Mouse (Mus musculus) cerebellum, postnatal 25 days (tissue): ENCODE data around the gene 2410131K14Rik.

Source experiments
- DNase-seq, 2 experiments: peaks; one replicate each; pipeline ENCODE4 v3.0.0; 2021; ENCODE audit warnings: mixed read lengths in 2 of 2

Gene 2410131K14Rik

DNA sequence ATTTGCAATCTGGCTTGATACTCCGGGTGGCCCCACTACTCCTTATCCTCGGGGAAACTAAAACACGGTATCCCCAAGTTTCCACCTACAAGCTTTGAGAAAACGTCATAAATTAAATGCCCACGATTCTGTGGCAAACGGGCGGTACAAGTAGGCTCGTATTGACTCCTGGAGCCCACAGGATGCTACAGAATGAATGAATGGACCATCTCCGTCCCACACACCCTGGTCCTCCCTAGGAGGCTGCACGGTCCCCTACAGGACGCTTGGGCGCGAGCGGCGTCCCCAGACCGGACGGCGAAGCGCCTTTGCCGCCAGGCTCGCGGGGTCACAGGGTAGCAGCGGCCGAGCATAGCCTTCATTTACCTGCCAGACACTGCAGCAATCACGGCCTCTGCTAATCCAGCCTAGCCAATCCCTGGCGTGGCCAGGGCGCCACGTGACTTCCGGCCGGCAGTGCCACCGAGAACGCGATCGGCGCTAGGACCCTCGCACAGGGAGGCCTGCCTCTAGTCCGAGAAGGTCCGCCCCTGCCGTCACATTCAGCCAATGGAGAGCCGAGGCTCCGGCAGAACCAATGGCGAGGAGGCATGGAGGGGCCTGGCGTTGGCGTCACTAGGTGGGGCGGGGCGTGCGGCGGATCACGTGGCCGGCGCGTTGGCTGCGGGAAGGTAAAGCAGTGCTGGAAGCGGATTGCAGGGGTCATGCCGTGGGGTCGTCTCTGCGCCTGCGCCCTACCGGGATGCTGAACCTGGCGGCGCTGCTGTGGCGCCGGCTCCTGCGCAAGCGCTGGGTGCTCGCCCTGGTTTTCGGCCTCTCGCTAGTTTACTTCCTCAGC lies at the start of gene 2410131K14Rik, which contains the start of gene Rnft2:
Gene 2410131K14Rik (plus strand): TSS at position 622 of the 838 bp plus-strand sequence.
Gene Rnft2 (minus strand): TSS at position 511 of the 838 bp plus-strand sequence.
- peak; percentile 99 to 100 for DNase-seq

DNA sequence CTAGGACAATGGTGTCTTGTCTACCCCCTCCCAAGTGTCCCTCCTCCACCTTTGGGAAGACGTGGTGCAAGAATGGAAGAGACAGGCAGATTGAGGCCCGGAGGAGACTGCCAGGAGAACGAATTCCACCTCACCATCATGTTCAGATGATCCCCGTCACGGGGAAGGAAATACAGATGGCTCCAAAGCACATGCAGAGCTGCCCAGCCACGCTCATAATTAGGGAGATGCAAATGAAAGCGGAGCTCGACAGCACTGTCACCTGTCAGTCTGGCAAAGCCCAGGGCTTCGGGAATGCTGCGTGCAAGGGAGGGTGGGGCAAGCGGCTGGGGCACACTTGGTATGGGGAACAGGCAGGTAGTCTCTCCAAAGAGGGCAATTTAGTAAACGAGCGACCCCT lies 47.6 kb upstream of the 2410131K14Rik start:
- no peak for DNase-seq

DNA sequence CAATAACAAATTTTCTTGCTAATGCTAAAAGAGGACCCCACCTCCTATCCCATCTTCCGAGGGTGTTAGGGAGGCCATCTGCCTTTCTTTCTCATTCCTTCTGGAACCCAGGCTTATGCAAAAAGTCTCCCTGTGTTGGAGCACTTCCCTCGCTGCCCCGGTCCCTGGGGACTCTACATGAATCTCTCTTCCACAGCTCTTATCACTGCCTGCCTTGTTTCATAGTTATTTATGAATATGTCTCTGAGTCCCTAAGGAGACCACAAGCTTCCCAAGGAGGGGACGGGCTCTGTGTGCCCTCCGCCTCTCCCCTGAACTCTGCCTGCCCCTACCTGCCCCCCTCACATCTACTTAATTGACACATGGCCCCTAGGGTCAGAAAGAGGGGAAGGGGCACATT lies 45.4 kb upstream of the 2410131K14Rik start:
- no peak for DNase-seq

DNA sequence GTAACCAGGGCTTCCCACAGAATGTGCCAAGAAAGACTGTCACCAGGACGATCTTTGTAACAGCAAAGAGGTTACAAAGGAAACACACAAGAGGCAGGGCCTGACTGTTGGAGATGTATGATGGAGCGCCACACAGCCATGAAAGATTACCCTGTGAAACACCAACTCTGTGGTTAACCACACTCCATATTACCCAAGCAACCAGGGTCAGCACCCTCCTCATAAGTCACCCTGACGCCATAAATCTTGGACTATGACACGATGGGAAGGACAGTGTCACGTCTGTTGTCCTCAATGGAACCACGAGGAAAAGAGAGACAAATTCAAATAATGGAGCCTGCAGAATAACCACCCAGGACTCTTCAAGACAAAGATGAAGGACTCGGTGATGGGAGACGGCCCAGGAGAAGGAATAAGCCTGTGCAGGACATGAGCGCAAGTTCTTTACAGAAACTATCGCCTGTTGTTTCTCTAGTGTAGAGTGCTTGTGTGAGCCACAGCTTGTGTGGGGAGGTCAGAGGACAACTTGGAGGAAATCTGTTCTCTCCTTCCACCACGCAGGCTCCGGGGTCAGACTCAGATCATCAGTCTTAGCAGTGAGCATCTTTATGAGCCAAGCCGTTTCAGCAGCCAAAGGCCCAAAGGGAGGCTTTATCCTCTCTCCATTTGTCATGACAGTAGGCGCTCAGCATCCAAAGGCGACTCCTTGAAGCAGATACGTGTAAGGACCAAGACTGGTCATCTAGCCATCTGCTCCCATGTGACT lies 40.2 kb upstream of the 2410131K14Rik start:
- DNase-seq = no peak

DNA sequence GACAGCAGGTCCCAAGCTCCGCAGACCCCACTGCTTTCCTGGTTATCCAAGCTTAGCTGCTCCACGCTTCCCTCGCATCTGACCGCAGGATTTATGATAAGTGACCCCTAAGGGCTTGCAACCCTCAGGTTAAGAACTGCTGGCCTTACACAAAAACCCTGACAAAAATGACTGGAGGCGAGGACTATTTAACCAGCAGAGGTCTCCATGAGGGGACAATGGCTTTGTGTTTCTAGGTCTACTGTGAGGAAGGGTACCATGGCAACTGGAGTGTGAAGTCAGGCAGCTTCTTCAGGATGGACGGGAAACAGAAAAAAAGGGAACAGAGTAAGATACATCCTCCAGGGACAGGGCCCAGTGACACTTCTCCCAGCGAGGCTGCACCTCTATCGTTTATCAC lies 39.2 kb upstream of the 2410131K14Rik start:
- no peak for DNase-seq

DNA sequence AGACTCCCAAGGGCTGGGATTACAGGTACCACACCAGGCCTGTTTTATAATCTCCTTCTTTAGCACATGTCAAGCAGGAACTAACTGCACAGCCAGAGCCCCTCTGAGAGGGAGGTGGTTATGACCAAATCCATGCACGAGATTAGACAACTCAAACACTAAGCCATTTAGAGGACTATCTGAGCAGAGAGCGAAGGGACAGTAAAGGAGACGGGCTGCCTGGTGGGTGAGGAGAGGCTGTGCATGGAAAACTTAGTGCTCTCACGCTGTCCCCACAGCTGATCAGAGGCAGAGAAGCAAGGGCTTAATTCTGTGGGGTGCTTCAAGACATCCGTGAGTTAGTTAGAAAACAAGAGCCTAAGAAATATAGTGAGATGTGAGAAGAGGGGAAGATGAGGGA lies 31.0 kb upstream of the 2410131K14Rik start:
- DNase-seq = peak; percentile 37 to 53

DNA sequence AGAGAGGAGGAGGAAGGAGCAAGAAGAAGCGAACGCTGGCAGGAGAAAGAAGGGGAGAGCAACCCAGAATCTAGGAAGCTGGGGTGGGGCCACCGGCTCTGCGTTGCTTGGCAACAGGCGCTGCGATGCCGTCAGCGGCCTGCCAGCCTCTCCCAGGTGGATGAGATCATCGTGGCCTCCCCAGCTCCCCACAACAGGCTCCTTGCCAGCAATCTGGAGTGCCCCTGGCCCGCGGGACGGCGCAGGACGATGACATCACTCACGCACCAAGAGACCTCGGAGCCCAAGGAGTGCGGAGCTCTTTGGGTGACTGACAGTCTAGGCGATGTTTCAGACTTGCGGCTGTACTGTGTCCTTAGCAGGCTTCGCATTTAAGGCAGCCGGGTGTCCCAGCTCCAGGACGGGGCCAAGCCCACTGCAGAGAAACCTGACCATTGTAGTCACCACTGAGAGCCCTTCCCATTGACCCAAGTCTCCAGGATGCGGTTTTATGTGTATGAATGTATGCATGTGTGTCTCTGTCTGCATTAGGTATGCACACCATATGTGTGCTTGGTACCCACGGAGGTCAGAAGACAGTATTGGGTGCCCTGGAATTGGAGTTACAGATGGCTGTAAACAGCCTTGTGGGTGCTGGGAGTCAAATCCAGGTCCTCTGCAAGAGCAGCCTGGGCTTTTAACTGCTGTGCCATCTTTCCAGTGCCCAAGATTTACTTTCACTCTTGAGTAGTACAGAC lies 30.4 kb upstream of the 2410131K14Rik start:
- DNase-seq = peak; percentile 96 to 97

DNA sequence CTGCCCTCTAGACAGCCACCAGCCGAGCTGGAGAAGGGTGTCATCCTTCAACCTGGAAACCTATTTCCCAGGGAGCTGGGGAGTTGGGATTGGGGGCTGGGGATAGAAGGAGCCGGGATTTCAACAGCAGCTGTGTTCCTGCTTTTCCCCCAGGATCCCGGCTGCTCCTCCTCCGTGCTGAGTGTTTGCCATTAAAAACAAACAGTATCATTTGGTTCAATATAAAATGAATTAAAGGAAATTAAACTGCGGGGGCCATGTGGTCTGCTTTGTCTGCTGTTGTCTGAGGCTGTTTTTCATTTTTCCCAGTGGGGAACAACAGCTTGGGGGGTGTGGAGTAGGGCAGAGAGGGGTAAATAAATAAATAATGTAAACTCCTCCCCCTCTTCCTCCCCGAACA lies 27.6 kb upstream of the 2410131K14Rik start:
- DNase-seq = no peak

DNA sequence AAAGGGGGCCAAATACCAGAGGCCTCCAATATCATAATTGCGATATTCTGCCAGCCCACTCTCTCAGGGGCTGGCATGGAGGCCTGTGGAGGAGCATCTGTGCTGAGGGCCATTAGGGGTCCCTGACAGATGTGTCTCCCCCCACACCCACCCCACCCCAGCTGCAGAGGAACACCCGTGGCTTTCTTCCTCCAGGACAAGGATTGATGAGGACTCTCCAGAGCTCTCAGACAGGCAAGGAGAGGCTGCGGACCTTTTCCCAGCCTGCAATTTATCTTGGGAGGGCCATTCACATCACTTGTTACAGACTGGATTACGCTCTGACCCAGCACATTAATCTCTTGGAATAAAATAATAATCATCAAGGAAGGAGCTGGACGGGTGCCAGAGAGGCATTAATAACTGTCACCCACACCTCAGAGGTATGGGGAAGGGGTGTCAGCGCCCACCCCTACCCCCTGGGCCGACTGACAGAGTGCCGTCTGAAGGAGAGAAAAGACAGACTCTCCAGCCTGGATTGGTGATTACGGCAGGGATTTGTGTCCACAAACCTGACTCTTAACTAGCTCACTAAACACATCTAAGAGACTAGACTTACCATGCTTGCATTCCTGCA lies 21.8 kb upstream of the 2410131K14Rik start:
- DNase-seq = no peak

DNA sequence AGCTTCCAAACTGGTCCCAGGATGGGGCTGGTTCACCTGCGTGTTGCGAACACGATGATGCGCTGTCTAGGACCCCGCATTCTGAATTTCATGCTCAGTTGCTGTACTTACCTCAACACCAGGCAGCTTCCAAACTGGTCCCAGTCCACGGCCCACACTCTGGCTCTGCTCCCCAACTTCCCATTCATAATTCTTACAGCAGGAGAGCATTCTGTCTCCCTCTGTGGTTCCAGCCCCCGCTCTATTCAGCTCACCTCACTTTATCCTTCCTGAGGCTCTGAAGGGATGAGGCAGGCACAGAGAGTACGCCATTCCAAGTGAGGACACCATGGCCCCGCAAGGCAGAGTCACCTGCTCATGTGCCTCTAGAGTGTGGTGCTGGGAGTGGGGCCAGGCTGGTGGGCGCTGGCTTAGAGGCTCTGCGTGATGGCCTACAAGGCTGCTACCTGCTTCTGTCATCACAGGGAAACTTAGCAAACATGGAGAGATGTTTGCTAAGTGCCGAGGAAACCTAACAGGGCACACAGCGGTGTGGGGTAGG lies 14.9 kb upstream of the 2410131K14Rik start:
- no peak for DNase-seq

DNA sequence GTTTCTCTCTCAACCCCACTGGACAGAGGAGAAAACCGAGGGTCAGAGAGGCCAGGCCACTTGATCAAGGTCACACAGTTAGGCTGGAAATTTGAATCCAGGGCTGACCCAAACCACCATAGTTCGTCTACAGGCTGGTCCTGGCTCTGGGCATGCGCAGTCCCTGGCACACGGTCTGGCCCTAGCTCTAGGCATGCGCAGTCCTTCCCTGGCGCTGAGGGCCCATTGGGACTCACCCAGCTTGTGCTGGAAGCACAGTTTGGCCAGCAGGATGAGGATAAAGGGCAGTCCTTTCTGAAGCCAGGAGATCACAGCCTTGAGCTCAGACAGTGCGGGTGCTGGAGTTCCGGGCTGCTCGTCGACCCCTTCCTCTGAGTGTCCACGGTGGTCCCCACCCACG lies 8.1 kb upstream of the 2410131K14Rik start:
- peak; percentile 69 to 85 for DNase-seq

DNA sequence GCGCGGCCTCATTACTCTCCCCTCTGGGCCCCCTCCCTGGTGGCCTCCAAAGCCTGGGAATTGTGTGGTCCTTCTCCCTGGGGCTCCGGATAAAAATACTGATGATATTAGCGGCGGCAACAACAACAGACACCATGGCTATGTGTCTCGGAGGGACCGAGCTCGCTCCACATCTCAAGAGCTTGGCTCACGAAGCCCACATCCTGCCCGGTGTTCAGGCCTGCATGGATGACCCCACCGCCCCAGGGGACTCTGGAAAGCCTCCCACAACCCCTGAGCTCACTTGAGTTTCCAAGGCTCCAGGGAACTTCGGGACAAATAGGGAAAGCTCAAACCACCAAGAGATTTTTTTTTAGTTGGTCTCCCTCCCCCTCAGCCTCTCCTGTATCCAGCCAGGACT lies 5.4 kb upstream of the 2410131K14Rik start:
- DNase-seq = no peak

DNA sequence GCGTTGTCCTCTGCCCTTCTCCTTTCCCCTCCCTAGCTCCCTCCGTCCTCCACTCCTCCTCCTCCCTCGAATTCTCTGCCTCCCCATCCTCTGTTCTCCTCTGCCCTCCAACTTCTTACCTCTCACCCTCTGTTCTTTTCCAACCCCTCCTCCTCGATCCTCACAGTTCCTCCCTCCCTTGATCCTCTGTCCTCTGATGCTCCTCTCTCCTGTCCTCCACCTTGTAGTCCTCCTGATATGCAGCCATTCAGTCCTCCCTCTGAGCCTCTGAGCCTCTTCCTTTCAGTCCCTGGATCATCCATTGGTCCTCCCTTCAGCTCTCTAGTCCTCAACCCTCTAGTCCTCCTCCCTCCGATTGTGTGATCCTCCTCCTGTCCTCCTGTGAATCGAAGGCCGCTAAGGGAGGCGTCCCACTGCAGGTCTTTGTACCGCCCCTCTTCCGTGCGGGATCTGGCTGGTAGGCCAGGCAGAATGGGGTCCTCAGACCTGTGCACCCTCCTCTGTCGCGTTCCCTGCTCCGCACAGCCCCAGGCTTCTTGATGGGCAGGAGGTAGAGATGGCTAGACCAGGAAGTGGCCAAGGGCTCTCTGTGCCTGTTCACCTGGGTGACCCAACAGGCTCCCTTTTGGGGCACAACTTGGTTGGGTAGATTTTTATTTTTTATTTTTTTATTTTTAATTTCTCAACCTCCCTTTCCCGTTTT lies 730 bp downstream of the 2410131K14Rik start:
- DNase-seq = peak; percentile 40 to 41

DNA sequence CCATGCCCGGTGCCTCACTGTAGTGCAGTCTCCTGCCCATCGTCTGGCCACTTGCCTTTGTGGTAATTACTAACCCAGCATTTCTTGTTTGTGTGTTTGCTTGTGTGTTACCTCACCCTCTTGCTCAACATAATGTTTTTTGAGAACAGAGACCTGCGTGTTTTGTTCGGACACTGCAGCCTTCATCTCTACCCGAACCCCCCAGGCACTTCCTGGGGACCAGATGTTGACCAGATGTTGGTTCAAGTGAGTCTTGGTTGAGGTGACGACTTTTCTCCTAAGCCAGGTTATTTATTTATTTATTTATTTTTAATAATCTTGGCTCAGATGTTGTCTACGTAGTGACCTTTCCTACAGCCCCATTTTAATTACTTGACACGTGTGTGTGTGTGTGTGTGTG lies 2.4 kb downstream of the 2410131K14Rik start:
- no peak for DNase-seq

DNA sequence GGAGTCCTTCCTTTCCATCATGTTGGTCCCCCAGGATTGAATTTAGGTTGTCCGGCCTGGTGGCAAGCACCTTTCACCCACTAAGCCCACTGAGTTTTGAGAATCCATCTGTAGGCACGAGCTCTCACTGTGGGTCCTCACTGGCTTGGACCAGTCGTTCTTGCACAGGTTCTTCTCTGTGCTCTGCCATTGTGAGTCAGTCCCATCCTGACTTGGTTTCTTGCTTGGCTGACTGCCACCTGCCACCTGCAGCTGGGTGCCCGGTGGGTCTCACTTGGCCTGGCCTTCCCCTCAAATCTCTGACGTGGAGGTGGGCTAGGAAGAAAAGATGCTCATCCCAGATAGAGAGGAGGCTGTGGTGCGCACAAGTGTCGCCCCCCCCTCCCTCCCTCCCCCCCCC lies 6.0 kb downstream of the 2410131K14Rik start:
- peak in 1 of 2 experiments; percentile 36 for DNase-seq

DNA sequence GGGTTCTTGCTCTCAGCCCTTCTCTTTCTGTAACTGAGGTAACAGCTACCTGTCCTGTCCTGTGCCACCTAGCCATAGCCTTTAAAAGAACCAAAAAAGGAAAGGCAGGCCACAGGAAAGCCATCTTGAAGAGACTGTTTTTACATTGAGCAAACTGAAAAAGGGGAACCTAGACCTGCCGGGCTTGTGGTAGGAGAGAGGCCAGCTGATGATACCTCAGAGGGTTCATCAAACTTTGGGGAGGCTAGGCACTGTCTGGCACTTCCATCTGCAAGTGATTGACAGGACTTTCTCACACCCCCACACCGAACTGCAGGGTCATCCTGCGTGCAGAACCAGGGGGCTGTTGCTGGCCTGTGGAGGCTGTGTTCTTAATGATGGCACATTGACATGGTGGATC lies 8.5 kb downstream of the 2410131K14Rik start:
- DNase-seq = no peak

DNA sequence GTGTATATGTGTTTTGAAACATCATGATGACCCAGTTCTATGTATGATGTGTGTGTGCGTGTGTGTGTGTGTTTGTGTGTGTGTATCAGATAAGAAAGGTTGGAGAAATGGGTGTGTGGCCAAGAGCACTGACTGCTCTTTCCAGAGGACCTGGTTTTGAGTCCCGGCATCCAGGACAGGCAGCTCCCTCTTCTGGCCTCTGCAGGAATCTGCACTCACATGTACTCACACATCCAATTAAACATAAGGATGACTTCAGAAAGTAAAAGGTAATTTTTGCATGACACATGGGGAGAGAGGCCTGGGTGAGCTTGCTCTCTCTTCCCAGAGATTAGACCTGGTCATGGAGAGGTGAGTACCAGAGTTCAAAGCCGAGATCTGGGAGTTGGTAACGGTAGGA lies 12.0 kb downstream of the 2410131K14Rik start:
- no peak for DNase-seq

DNA sequence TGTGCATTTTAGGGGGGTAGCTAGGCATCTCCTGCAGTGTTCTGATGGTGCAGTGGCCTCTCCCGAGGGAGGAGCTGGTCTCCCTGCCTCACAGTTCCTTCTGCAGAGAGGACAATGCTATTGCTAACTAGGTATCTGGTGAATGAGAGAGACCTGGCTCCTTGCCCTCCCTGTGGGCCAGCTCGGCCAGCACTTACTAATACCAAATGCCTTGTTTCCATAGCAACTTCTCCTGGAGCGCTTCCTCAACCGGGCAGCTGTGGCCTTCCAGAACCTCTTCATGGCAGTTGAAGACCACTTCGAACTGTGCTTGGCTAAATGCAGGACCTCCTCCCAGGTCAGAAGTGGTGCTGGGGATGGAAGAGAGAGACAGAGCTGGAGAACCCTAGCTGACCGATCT lies 14.1 kb downstream of the 2410131K14Rik start:
- peak; percentile 74 to 82 for DNase-seq

DNA sequence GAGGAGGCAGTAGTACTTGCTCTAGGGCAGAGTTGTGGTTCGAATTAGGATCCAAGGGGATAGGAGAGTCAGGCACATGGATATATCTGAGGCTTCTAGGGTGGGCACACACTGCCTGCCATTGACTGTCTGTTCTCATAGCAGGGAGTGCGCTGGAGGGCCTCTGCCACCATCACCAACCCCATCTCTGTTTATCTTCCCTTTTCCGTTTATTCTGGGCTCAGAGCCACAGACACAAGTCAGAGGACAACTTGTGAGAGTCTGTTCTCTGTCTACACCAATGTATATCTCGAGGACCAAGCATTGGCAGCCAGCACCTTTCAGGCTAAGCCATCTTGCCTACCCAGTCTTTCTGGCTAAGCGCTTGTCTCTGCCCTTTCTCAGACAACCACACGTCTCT lies 14.6 kb downstream of the 2410131K14Rik start:
- no peak for DNase-seq

DNA sequence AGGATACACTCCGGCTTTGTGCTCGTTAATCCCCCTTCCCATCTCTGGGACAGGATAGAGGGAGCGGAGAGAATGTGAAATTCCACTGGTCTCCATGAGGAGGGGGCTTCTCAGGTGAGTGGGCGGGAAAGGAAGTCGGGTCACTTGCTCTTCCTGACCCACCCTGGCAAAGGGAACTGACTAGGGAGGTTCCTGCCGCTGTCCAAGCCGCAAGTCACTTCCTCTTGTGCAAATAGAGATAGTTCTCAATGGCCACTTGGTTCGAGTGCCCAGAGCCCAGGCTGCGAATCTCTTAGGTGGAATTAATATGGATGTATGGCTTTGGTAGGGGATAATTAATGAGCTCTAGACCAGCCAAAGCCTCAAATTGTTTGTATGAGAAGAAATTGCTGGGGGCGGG lies 15.0 kb downstream of the 2410131K14Rik start:
- no peak for DNase-seq

DNA sequence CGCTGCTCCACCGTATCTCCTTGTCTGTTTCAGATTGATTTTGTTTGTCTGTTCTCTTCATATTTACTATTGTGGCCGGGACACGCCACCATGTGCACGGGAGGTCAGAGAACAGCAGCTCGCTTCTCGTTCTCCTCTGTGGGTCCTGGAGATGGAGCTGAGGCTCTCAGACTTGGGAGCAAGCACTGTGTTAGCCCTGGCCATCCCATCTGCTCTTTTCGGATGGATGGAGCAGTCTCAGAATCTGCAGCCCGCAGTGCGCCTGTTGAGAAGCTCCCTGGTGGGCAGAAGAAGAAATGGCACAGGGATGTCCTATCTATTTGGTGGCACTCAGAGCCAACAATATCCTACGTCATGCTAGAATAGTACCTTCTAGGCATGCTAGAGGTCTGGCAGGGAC lies 15.6 kb downstream of the 2410131K14Rik start:
- peak; percentile 64 to 67 for DNase-seq

DNA sequence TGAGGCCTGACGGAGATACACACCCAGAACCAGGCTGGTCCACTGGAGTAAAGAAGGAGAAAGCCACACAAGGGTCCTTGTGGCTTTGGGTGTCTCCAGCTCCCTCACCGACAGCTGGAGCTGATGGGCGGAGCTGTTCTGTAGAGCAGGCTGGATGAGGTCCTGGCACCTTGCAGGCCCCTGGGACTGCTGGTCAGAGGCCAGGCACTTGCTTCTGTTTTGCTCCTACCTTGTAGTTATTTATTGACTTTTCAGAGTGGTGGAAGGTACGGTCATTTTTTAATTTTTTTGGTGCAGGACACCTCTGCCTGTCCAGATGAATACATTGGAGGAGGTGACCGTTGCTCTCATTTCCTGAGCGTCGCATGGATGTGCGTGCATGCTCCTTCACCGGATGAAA lies 16.2 kb downstream of the 2410131K14Rik start:
- DNase-seq = no peak
